Mouse (Mus musculus): ENCODE data around the gene Kcnc3. TPM values are rescaled to one million over a fixed set of nuclear protein-coding genes. Genes with fewer than 3 reads are reported as not detected.

Gene Kcnc3
- polyA plus RNA-seq, 1 experiment = 0.51 TPM

DNA sequence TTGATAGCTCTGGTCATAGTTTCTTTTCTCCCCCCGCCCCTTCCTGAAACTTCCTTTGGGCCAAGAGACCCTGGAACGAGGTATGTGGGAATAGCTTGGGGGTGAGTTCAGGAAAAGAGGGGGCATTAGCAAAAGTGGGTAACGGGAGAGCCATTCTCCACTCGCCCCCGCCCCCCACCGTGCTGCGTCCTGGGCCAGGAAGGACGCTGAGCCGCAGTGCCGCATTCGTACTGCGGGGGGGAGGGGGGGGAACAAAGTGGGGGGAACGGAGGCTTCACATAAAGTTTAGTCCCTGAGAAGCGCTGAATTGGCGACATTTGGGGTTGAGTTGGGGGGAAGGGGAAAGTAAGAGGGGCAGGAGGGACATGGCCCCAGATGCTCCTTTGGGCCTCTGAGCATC is 2.6 kb downstream of the Kcnc3 start:
- TF ChIP-seq POLR2A (IDR thresholded peaks at IDR 0.05; ENCODE audit: low read depth, low read length) (no peak), CTCF (IDR thresholded peaks at IDR 0.05; ENCODE audit: borderline replicate concordance, insufficient read depth, low read length) (no peak)
- H3K4me1 ChIP-seq (ENCODE audit: control insufficient read depth, insufficient read depth, low read length) = no peaks in the 10 kb centered on the region
- no peak overlapping the region for H3K4me3 ChIP-seq (ENCODE audit: insufficient read depth, low read length)
- no peak overlapping the region for H3K27ac ChIP-seq (ENCODE audit: insufficient read depth, low read length)

- H3K4me1 ChIP-seq (ENCODE audit: control insufficient read depth, insufficient read depth, low read length) = no peaks in the 10 kb centered on the region
- H3K27ac ChIP-seq (ENCODE audit: insufficient read depth, low read length) = no peak overlapping the region
- TF ChIP-seq CTCF (IDR thresholded peaks at IDR 0.05; ENCODE audit: borderline replicate concordance, insufficient read depth, low read length) = no peak
- H3K4me3 ChIP-seq (ENCODE audit: insufficient read depth, low read length) = no peak overlapping the region
These were observed 3.3 kb downstream of the Kcnc3 start for GRCm38 (mm10) chr7:44593775-44594174.

DNA sequence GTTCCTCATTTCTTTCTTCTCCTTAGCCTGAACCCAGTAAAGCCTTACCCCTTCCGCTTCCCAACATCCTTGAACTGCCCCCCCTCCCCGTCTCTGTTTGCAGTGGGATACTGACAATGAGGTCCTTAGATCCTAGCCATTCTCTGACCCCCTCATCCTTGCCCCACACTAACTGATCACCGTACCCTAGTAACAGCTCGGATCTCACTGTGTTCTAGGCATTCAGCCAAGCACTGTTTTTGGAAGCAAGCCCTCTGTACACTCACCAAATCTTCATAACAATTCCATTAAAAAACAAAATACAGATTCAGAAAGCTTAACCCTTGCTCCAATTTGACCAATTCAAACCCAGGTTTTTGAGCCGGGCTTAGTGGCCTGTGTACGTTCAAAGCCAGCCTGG is 3.8 kb downstream of the Kcnc3 start:
- no peaks in the 10 kb centered on the region for H3K4me1 ChIP-seq (ENCODE audit: control insufficient read depth, insufficient read depth, low read length)
- TF ChIP-seq CTCF (IDR thresholded peaks at IDR 0.05; ENCODE audit: borderline replicate concordance, insufficient read depth, low read length) = no peak
- TF ChIP-seq POLR2A (IDR thresholded peaks at IDR 0.05; ENCODE audit: low read depth, low read length) = no peak
- no peak overlapping the region for H3K27ac ChIP-seq (ENCODE audit: insufficient read depth, low read length)
- H3K4me3 ChIP-seq (ENCODE audit: insufficient read depth, low read length) = no peak overlapping the region

DNA sequence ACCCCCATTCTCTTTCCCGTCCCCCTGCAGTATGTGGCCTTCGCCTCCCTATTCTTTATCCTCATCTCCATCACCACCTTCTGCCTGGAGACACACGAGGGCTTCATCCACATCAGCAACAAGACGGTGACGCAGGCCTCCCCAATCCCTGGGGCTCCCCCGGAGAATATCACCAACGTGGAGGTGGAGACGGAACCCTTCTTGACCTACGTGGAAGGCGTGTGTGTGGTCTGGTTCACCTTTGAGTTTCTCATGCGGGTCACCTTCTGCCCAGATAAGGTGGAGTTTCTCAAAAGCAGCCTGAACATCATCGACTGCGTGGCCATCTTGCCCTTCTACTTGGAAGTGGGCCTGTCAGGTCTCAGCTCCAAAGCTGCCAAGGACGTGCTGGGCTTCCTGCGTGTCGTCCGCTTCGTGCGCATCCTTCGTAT is 4.7 kb downstream of the Kcnc3 start:
- H3K27ac ChIP-seq (ENCODE audit: insufficient read depth, low read length) = no peak overlapping the region
- TF ChIP-seq POLR2A (IDR thresholded peaks at IDR 0.05; ENCODE audit: low read depth, low read length) = no peak
- TF ChIP-seq CTCF (IDR thresholded peaks at IDR 0.05; ENCODE audit: borderline replicate concordance, insufficient read depth, low read length) = no peak
- no peak overlapping the region for H3K4me3 ChIP-seq (ENCODE audit: insufficient read depth, low read length)
- H3K4me1 ChIP-seq (ENCODE audit: control insufficient read depth, insufficient read depth, low read length) = no peaks in the 10 kb centered on the region

- Histone ChIP-seq H3K4me1 (ENCODE audit: control insufficient read depth, insufficient read depth, low read length) (no peaks in the 10 kb centered on the region), H3K4me3 (ENCODE audit: insufficient read depth, low read length) (no peak overlapping the region), H3K27ac (ENCODE audit: insufficient read depth, low read length) (no peak overlapping the region)
- no peak for TF ChIP-seq CTCF (IDR thresholded peaks at IDR 0.05; ENCODE audit: borderline replicate concordance, insufficient read depth, low read length)
- TF ChIP-seq POLR2A (IDR thresholded peaks at IDR 0.05; ENCODE audit: low read depth, low read length) = no peak
These were observed 5.6 kb downstream of the Kcnc3 start for GRCm38 (mm10) chr7:44596051-44596450.

DNA sequence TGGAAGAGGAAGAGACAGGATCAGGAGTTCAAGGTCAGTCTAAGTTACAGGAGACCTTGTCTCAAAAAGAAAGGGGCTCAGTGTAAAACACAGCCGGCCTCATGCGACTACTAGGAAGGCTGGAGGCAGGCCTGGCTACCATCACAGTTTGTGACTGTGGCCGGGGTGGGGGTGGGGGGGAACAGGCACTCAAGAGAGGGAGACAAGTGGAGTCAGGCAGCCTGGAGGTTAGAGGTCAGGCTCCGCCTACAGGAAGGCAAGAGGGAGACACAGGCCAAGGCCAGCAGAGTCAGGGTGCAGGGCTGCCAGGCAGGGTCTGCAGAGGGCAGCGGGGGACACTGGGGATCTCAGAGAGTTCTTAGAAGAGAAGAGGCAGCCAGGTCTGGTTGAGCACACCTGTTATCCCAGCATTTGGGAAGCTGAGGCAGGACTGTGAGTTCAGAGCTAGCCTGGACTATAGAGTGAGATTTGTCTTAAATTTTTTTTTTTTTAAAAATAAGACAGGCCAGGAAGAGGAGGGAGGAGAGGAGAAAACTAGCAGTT is 6.6 kb downstream of the Kcnc3 start:
- Histone ChIP-seq H3K4me1 (ENCODE audit: control insufficient read depth, insufficient read depth, low read length) (no peaks in the 10 kb centered on the region), H3K27ac (ENCODE audit: insufficient read depth, low read length) (no peak overlapping the region), H3K4me3 (ENCODE audit: insufficient read depth, low read length) (no peak overlapping the region)
- TF ChIP-seq POLR2A (IDR thresholded peaks at IDR 0.05; ENCODE audit: low read depth, low read length) (no peak), CTCF (IDR thresholded peaks at IDR 0.05; ENCODE audit: borderline replicate concordance, insufficient read depth, low read length) (no peak)

GRCm38 (mm10) chr7:44597666-44598065 is 7.2 kb downstream of the Kcnc3 start:
- TF ChIP-seq CTCF (IDR thresholded peaks at IDR 0.05; ENCODE audit: borderline replicate concordance, insufficient read depth, low read length) = no peak
- TF ChIP-seq POLR2A (IDR thresholded peaks at IDR 0.05; ENCODE audit: low read depth, low read length) = no peak
- H3K27ac ChIP-seq (ENCODE audit: insufficient read depth, low read length) = no peak overlapping the region
- no peaks in the 10 kb centered on the region for H3K4me1 ChIP-seq (ENCODE audit: control insufficient read depth, insufficient read depth, low read length)
- H3K4me3 ChIP-seq (ENCODE audit: insufficient read depth, low read length) = no peak overlapping the region

GRCm38 (mm10) chr7:44598336-44598735 is 7.9 kb downstream of the Kcnc3 start:
- Histone ChIP-seq H3K4me1 (ENCODE audit: control insufficient read depth, insufficient read depth, low read length) (no peaks in the 10 kb centered on the region), H3K27ac (ENCODE audit: insufficient read depth, low read length) (no peak overlapping the region), H3K4me3 (ENCODE audit: insufficient read depth, low read length) (no peak overlapping the region)
- TF ChIP-seq CTCF (IDR thresholded peaks at IDR 0.05; ENCODE audit: borderline replicate concordance, insufficient read depth, low read length) = no peak
- no peak for TF ChIP-seq POLR2A (IDR thresholded peaks at IDR 0.05; ENCODE audit: low read depth, low read length)

DNA sequence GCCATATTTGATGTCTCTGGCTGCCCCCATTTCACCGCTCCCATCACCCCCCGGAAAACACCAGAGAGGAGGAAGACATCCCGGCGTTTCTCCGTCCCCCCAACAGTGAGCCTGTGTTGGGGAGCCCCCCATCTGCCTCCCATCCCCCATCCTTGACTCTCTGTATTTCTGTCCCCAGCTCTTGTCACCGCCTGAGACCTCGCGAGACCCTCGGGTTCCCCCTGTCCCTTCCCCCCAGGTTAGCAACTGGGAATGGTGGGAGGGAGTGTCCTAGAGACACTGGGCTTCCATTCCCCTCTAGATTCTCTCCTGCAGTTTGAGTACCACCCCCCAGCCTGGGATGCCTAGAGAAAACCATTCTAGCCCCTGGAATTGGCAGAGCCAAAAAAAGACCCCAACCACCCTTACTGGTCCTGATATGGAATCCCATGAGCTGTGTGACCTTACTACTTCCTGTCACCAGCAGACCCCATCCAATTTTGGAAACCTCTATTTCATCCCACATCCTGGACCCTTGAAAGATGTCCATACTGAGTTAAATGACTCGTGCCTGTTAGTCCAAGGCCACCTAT is 10.3 kb downstream of the Kcnc3 start:
- Histone ChIP-seq H3K4me3 (ENCODE audit: insufficient read depth, low read length) (no peak overlapping the region), H3K27ac (ENCODE audit: insufficient read depth, low read length) (no peak overlapping the region), H3K4me1 (ENCODE audit: control insufficient read depth, insufficient read depth, low read length) (no peaks in the 10 kb centered on the region)
- TF ChIP-seq CTCF (IDR thresholded peaks at IDR 0.05; ENCODE audit: borderline replicate concordance, insufficient read depth, low read length) = no peak
- no peak for TF ChIP-seq POLR2A (IDR thresholded peaks at IDR 0.05; ENCODE audit: low read depth, low read length)

GRCm38 (mm10) chr7:44601646-44602045 is 11.2 kb downstream of the Kcnc3 start:
- TF ChIP-seq POLR2A (IDR thresholded peaks at IDR 0.05; ENCODE audit: low read depth, low read length) (no peak), CTCF (IDR thresholded peaks at IDR 0.05; ENCODE audit: borderline replicate concordance, insufficient read depth, low read length) (no peak)
- Histone ChIP-seq H3K4me1 (ENCODE audit: control insufficient read depth, insufficient read depth, low read length) (no peaks in the 10 kb centered on the region), H3K27ac (ENCODE audit: insufficient read depth, low read length) (no peak overlapping the region), H3K4me3 (ENCODE audit: insufficient read depth, low read length) (no peak overlapping the region)
